Mouse (Mus musculus): ENCODE measurements around the gene Tshz3.

The Tshz3 gene

DNA sequence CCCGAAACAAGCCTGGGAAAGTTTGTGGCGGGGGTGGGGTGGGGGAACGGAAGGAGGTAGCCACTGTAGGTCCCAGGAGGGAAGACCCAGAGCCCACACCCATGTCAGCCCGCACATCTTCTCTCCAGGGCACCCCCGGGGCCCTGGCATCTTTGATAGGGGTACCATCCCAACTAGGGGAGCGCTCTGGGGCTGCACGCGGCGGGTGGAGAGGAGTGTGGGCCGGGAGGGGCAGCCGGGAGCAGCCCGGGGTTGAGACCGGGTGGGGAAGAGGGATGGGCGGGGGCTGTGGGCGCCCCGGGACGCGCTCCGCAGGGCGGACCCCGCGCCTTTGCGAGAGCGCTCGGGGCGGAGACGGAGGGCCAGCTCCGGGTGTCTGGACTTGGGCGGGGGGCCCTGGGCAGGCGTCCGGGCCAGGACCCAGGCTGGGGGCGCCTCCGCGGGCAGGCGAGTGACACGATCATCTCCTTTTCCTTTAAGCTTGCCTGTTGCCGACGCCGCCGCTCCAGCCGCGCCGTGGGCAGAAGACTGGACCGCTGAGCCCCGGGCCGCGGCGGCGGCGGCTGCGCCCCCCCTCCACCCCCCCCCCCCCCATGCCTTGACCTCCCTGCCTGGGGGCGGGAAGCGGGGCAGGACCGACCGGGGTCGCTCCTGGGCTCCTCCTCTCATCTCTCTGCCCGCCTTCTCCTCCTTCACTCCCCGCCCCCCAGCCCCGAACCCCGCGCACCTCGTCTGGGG is 631 bp upstream of the Tshz3 start:
- no peak for DNase-seq (ENCODE audit: low read depth)

- DNase-seq (ENCODE audit: low read depth), result no peak
Observed at GRCm38 (mm10) chr7:36698589-36698946, 650 bp downstream of the Tshz3 start.

- DNase-seq (ENCODE audit: low read depth), result no peak
Observed at GRCm38 (mm10) chr7:36699001-36699987, 1.4 kb downstream of the Tshz3 start.

GRCm38 (mm10) chr7:36706636-36707035 is 8.7 kb downstream of the Tshz3 start:
- DNase-seq (ENCODE audit: low read depth), result no peak

- DNase-seq (ENCODE audit: low read depth), result no peak
Observed at GRCm38 (mm10) chr7:36707266-36707665, 9.3 kb downstream of the Tshz3 start.

DNA sequence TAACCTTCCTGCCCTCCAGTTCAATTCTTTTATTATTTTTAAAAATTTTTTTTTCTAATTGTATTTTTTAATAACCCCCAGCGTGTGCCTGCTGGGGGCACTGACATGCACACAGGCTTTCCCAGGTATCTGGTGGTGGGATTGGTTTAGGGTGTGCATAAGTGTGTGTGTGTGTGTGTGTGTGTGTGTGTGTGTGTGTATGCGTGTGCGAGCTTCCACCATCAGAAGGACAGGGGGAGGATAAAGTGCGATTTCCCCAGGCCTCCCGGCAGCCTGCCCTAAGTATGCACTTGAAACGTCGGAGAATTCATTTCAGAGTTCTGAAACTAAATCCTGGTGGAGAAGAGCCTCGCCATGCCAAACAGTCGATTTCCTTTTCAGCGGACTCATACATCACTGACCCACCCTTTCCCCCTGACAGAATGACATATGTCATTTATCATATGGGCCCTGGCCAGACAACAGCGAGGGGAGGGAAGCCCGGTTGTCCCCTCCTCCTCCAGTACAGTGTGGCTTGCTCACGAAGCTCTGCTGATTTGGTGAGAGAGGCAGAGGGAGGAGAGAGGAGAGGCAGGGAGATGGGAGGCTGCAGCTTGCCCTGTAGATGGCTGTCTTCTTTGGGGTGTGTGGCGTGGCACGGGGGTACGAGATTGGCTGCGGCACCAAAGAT is 9.9 kb downstream of the Tshz3 start:
- no peak for DNase-seq (ENCODE audit: low read depth)

GRCm38 (mm10) chr7:36708823-36709222 is 10.9 kb downstream of the Tshz3 start:
- no peak for DNase-seq (ENCODE audit: low read depth)

DNA sequence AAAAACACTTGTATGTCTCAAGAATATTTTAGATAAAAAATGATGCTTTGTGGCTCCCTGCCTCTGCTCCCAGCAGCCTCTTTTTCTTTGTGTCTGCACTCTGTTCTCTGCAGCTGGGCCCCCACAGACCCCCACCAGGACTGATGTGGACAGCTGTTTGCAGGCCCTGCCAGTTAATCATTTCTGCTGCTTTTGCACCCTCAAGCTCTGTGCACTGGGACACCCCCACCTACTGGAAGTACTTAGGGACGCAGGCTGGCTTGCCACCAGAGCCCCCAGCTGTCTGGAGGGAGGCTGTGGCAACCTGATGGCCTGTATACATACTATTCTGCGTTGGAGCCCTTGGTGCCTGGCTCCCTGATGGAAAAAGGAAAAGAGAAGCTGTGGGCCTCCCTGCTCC is 11.3 kb downstream of the Tshz3 start:
- DNase-seq (ENCODE audit: low read depth), result no peak

- no peak for DNase-seq (ENCODE audit: low read depth)
Observed at GRCm38 (mm10) chr7:36709974-36710373, 12.1 kb downstream of the Tshz3 start.

- no peak for DNase-seq (ENCODE audit: low read depth)
Observed at GRCm38 (mm10) chr7:36710387-36710786, 12.5 kb downstream of the Tshz3 start.

- no peak for DNase-seq (ENCODE audit: low read depth)
Observed at GRCm38 (mm10) chr7:36711766-36712165, 13.8 kb downstream of the Tshz3 start.

DNA sequence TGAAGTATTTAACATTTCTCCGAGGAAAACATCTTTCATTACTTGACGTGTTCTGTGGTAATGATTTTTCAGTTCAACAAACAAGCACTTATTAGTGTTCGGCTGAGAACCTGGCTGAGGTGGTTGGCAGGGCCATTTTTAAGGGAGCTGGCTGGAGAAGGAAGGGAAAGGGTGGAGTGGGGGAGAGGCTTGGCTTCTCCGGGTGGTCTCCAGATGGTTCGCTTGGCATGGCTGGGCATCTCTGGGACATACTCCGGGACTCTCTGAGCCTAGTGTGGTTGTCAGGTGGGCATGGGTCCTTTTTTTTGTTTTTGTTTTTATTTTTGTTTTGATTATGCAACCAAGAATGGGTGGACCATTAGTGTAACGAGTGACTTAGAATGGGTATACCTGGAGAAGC is 16.4 kb downstream of the Tshz3 start:
- DNase-seq (ENCODE audit: low read depth), result no peak

DNA sequence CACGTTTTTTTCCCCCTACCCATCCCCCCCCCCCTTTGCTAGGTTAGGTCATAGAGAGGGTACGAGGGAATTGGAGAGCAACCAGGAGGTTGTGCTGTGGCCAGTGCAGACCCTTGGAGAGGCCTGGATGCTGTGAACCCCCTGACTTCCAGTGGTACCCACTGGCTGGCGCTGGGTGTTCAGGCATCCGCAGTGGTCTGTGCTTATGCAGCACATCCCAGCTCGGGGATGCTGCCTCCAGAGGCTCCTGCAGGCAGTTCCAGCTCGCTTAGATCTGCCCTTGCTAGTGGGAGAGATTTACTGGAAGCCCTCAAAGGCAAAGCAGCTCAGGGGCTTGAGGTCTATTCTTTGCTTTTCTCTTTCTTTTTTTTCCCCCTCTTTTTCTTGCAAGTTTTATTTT is 19.3 kb downstream of the Tshz3 start:
- DNase-seq (ENCODE audit: low read depth), result no peak

DNA sequence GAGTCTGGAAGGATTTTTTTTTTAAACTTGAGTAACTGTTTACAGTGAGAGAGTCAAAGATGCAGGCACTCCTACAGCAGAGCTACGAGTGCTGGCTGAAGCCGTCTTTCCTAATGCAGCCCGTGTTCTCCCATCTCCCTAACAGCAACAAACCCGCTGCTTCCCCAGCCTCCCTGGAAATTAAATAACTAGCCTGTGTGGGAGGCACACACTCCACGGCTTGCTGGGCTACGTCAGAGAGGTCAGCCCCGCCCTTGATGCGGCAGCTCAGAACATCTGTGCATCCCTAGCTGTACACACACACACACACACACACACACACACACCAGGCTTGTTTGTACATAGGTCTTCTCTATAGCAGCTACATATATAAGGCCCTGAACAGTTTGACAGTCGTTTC is 22.9 kb downstream of the Tshz3 start:
- DNase-seq (ENCODE audit: low read depth), result no peak

GRCm38 (mm10) chr7:36736303-36737050 is 38.6 kb downstream of the Tshz3 start:
- DNase-seq (ENCODE audit: low read depth), result no peak

DNA sequence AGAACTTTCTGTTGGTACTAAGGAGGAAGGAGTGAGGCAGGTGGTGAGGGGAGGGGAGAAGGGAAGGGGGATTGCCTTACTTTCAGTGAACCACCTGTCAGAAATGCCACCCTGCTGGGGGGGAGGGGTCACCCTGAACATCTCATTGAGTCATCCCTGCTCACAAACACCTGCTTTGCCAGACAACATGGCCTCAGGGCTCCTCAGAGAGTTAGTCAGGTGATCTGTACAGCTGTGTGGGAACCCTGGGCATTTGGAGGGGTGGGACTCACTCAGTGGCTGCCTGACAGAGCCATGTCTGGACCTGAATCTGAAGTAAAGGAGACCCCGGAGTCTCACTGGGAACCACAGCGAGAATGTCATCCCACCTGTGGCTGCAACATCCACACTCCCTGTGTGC is 53.6 kb downstream of the Tshz3 start:
- no peak for DNase-seq (ENCODE audit: low read depth)

DNA sequence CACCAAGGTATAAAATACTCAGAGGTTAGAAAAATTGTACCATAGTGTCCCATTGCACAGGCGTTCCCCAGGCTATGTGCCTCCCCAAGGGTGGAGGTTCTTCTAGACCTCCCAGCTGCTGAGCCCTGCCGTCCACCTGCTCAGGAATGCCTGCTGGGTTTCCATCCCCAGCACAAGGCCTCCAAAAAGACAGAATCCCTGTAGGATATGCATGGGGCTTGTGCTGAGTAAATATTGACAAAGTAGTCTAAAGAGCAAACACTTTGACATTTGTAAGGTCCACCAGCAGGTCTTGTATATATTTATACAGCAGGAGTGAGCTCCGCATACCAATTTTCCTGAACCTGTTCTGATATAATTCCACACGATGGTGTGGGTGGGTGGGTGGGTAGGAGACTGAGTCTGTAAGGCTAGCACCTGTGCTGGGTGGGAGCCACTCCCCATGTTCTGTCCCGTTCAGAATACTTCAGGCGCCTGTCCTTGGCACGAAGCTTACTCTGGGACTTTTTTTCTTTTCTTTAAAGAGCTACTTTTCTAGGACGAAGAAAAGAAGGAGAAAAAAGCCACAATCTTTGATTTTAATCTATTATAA is 69.7 kb downstream of the Tshz3 start:
- DNase-seq (ENCODE audit: low read depth), result no peak

- DNase-seq (ENCODE audit: low read depth), result no peak
Observed at GRCm38 (mm10) chr7:36773086-36773485, 75.2 kb downstream of the Tshz3 start.

DNA sequence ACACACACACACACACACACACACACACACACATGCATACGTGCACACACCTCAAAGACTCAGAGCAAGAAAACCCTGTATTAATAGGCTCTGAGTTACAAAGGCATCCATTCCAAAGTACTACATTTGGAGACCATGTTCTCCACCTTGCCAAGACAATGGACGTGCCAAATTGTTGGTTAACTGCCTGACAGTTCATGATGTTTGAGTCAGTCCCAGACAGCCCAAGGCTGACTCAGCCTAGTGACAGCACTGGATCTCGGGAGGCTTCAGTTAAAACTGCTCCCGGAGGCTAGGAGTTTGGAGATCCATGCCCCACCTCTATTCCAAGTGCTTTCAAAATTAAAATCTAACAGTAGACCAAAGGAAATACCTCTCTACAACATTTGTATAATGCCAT is 79.0 kb downstream of the Tshz3 start:
- peak; percentile 17 for DNase-seq (ENCODE audit: low read depth)

GRCm38 (mm10) chr7:36778456-36778855 is 80.5 kb downstream of the Tshz3 start:
- no peak for DNase-seq (ENCODE audit: low read depth)

- DNase-seq (ENCODE audit: low read depth), result no peak
Observed at GRCm38 (mm10) chr7:36784243-36784773, 86.4 kb downstream of the Tshz3 start.

Measured in fibroblast of lung, adult 2 months (primary cell).